Mouse (Mus musculus) limb, embryonic 14.5 days (tissue): ENCODE measurements at regions not wholly inside any gene's neighbourhood (a gene's known extent, or its start where the extent isn't known, plus 50 kb on each side); places are given as distances from the start of the nearest gene placed in this dataset.
A peak's percentile ranks its signal among the peaks of the same experiment; 100 is the strongest.

Experiments used
- ATAC-seq: fragments of 200-750 bp; cut with Nextera tagmentation; 2 replicates; pipeline ENCODE4 v1.8.0; 2017; ENCODE audit warnings: low read depth, moderate number of reproducible peaks, moderate TSS enrichment; ENCODE audit not compliant: low FRiP score
- DNase-seq: peaks from one replicate; pipeline ENCODE4 v3.0.0-alpha.2; 2015; ENCODE audit warnings: low spot score
- H3K27ac ChIP-seq: fragments of 300-500 bp; sonication (generic); replicated peaks from 2 replicates; pipeline ENCODE4 v1.5.1; 2014; ENCODE audit warnings: low read depth, mild to moderate bottlenecking, low read length, moderate library complexity, mixed read lengths
- H3K27me3 ChIP-seq: fragments of 300-500 bp; sonication (generic); 2 replicates; pipeline ENCODE4 v1.6.1; 2014; ENCODE audit warnings: low read length, mixed read lengths; ENCODE audit not compliant: control insufficient read depth, insufficient read depth
- H3K36me3 ChIP-seq: fragments of 300-500 bp; sonication (generic); 2 replicates; pipeline ENCODE4 v1.6.1; 2014; ENCODE audit warnings: mild to moderate bottlenecking, low read length, moderate library complexity, mixed read lengths; ENCODE audit not compliant: control insufficient read depth, insufficient read depth
- H3K4me1 ChIP-seq: fragments of 300-500 bp; sonication (generic); 2 replicates; pipeline ENCODE4 v1.6.1; 2014; ENCODE audit warnings: antibody characterized with exemption, low read length, mixed read lengths; ENCODE audit not compliant: control insufficient read depth, insufficient read depth
- H3K4me2 ChIP-seq: fragments of 300-500 bp; sonication (generic); replicated peaks from 2 replicates; pipeline ENCODE4 v1.6.1; 2014; ENCODE audit warnings: low read depth, mild to moderate bottlenecking, low read length, moderate library complexity; ENCODE audit not compliant: severe bottlenecking
- H3K4me3 ChIP-seq: fragments of 300-500 bp; sonication (generic); replicated peaks from 2 replicates; pipeline ENCODE4 v1.5.1; 2014; ENCODE audit warnings: low read length
- H3K9ac ChIP-seq: fragments of 300-500 bp; sonication (generic); 2 replicates; pipeline ENCODE4 v1.6.1; 2014; ENCODE audit warnings: mild to moderate bottlenecking, low read depth, low read length, moderate library complexity; ENCODE audit not compliant: severe bottlenecking
- H3K9me3 ChIP-seq: fragments of 300-500 bp; sonication (generic); 2 replicates; pipeline ENCODE4 v1.6.1; 2016; ENCODE audit warnings: low read length; ENCODE audit not compliant: control insufficient read depth
- POLR2A ChIP-seq: fragments of 200-500 bp; IDR thresholded peaks from 2 replicates; pipeline ENCODE4 v1.8.0; 2012; ENCODE audit warnings: inconsistent platforms, mild to moderate bottlenecking, moderate library complexity, borderline replicate concordance; ENCODE audit not compliant: insufficient read depth, insufficient read length; ENCODE audit errors: extremely low read depth
- WGBS: fragments of 180-500 bp; shearing (Covaris S2); extraction: QIAGEN DNeasy Blood & Tissue Kit; methylation state at CpG from one replicate; pipeline ENCODE4 v1.1.7; 2014; 5-methylcytosine and 5-hydroxymethylcytosine counted together

- no peak overlapping the region for H3K9ac ChIP-seq
- 78% methylated on average over 6 of the region's 6 CpGs for WGBS
- H3K4me2 ChIP-seq, result no peak overlapping the region
- ATAC-seq (no peak), DNase-seq (no peak)
- no peaks in the 10 kb centered on the region for H3K4me1 ChIP-seq
- no peak overlapping the region for H3K27ac ChIP-seq
- no peaks in the 10 kb centered on the region for H3K36me3 ChIP-seq
- no peaks in the 10 kb centered on the region for H3K9me3 ChIP-seq
- no peak overlapping the region for H3K4me3 ChIP-seq
- no peaks in the 10 kb centered on the region for H3K27me3 ChIP-seq
- TF ChIP-seq POLR2A, result no peak
Measured at GRCm38 (mm10) chr3:54993761-54994160, 61.5 kb downstream of the Ccna1 start.

GRCm38 (mm10) chr3:54990073-54990472 is 65.2 kb downstream of the Ccna1 start:
- no peak for TF ChIP-seq POLR2A
- Histone ChIP-seq H3K36me3 (no peaks in the 10 kb centered on the region), H3K9ac (no peak overlapping the region), H3K4me2 (no peak overlapping the region), H3K27ac (no peak overlapping the region), H3K4me3 (no peak overlapping the region), H3K9me3 (no peaks in the 10 kb centered on the region), H3K27me3 (no peaks in the 10 kb centered on the region), H3K4me1 (no peaks in the 10 kb centered on the region)
- 15% methylated on average over 5 of the region's 5 CpGs for WGBS
- ATAC-seq (no peak), DNase-seq (no peak)

GRCm38 (mm10) chr3:54989358-54989757 is 65.9 kb downstream of the Ccna1 start:
- WGBS, result 48% methylated on average over 8 of the region's 8 CpGs
- ATAC-seq, result no peak

GRCm38 (mm10) chr3:54981488-54981887 is 65.8 kb upstream of the Sertm1 start:
- Histone ChIP-seq H3K9ac (no peak overlapping the region), H3K9me3 (no peaks in the 10 kb centered on the region), H3K4me2 (no peak overlapping the region), H3K4me1 (no peaks in the 10 kb centered on the region), H3K36me3 (no peaks in the 10 kb centered on the region), H3K4me3 (no peak overlapping the region), H3K27ac (no peak overlapping the region), H3K27me3 (no peaks in the 10 kb centered on the region)
- DNase-seq (no peak), ATAC-seq (no peak)
- WGBS, result 80% methylated on average over 2 of the region's 2 CpGs
- TF ChIP-seq POLR2A, result no peak

More at GRCm38 (mm10) chr3:54989358-54989757, 65.9 kb downstream of the Ccna1 start:
- H3K4me1 ChIP-seq, result no peaks in the 10 kb centered on the region
- H3K4me3 ChIP-seq, result no peak overlapping the region
- no peaks in the 10 kb centered on the region for H3K27me3 ChIP-seq
- H3K27ac ChIP-seq, result no peak overlapping the region
- no peak for TF ChIP-seq POLR2A
- H3K9me3 ChIP-seq, result no peaks in the 10 kb centered on the region
- H3K9ac ChIP-seq, result no peak overlapping the region
- DNase-seq, result peak; percentile 40
- no peaks in the 10 kb centered on the region for H3K36me3 ChIP-seq
- H3K4me2 ChIP-seq, result no peak overlapping the region

- Histone ChIP-seq H3K9me3 (no peaks in the 10 kb centered on the region), H3K36me3 (no peaks in the 10 kb centered on the region), H3K9ac (no peak overlapping the region), H3K4me3 (no peak overlapping the region), H3K4me2 (no peak overlapping the region), H3K4me1 (no peaks in the 10 kb centered on the region), H3K27ac (no peak overlapping the region), H3K27me3 (no peaks in the 10 kb centered on the region)
- TF ChIP-seq POLR2A, result no peak
- 66% methylated on average over 2 of the region's 2 CpGs for WGBS
- DNase-seq (no peak), ATAC-seq (no peak)
Measured at GRCm38 (mm10) chr3:54980312-54980711, 64.6 kb upstream of the Sertm1 start.

GRCm38 (mm10) chr3:54965512-54965911 is 49.8 kb upstream of the Sertm1 start:
- H3K27ac ChIP-seq, result no peak overlapping the region
- ATAC-seq (no peak), DNase-seq (no peak)
- no peak for TF ChIP-seq POLR2A
- H3K9me3 ChIP-seq, result no peaks in the 10 kb centered on the region
- no peak overlapping the region for H3K4me2 ChIP-seq
- no peaks in the 10 kb centered on the region for H3K27me3 ChIP-seq
- no peaks in the 10 kb centered on the region for H3K4me1 ChIP-seq
- no peaks in the 10 kb centered on the region for H3K36me3 ChIP-seq
- no peak overlapping the region for H3K4me3 ChIP-seq
- H3K9ac ChIP-seq, result no peak overlapping the region
- WGBS, result 69% methylated on average over 6 of the region's 6 CpGs
